Mouse (Mus musculus) MEL-GATA-1-ER (cell line): ENCODE measurements around the gene Galntl6.
"Not testable (repeated sequence)": the region's sequence is repeated elsewhere in the genome, so short reads cannot be mapped to it uniquely, and the experiment has no call there.

Experiments used
- DNase-seq: peaks from one replicate; pipeline ENCODE4 v3.0.0-alpha.2; 2012; ENCODE audit warnings: low read depth; ENCODE audit errors: extremely low read depth

Galntl6 gene

DNA sequence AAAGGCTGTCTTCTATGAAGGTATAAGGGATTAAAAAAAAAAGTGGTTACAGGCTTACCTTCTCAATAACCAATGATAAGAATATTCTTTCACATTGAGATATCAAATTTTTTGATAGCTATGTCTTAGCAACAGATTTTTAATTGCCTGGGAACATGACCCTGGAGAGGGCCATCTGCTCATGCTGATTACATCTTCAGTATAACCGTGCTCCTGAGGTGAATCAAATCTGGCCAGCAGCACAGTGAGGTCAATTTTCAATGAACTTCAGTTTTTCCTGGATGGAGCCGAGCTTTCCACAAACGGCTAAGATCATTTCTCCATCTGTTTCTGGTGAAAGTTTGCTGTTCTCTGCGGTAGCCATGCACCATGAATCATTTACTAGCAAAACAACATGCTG, 306.0 kb downstream of the Galntl6 start:
- no peak for DNase-seq

DNA sequence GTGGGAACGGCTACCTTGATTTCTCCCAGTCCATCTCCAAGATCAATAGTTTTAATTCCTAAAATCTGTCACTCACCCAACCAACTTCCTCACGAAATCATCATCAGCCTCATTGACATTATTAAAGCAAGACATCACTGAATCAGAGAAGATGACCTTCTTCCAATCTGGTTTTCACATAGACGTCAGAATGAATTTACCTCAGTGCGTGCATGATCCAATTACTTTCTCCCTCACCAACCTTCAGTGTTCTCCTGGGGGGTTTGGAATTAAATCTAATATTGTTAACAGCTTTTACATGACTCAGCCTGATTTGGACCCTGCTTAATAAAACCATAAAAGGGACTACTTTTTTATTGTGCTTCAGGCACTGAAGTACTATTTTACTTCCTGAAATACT, 307.7 kb downstream of the Galntl6 start:
- DNase-seq = no peak

DNA sequence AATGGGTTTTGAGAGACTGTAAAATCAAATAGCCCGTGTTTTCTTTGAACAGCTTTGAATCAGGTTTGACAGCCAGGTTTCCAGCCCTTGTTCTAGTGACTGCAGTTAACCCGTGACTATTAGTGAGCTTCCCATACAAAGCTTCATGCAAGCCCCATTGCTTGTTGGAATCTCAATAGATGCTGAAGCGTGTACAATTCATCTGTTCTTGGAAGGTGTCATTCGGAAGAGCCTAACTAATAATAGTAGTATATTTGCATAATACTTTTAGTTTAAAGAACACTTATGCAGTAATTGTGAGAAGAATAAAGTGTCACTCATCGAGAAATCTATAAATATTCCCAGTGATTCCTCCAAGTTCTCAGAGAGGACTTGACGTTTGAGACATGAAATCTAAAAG, 314.6 kb downstream of the Galntl6 start:
- DNase-seq = no peak

DNA sequence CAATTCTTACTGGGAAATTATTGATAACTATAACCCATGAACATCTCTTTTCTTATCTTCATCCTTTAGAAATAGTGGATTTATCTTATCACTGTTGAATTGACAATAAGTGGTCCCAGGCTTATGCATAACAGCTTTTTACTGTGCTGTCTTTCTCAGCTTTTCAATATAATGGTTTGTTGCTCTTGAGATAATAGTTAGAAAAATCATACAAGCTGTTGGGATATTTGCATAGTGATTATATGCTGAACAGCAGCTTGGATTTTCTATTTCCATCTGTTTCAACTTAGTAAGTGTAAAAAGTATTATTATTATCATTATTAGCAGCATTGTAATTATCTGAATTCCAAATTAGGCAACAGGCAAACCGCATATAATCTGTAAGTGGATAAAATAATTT, 337.1 kb downstream of the Galntl6 start:
- no peak for DNase-seq

DNA sequence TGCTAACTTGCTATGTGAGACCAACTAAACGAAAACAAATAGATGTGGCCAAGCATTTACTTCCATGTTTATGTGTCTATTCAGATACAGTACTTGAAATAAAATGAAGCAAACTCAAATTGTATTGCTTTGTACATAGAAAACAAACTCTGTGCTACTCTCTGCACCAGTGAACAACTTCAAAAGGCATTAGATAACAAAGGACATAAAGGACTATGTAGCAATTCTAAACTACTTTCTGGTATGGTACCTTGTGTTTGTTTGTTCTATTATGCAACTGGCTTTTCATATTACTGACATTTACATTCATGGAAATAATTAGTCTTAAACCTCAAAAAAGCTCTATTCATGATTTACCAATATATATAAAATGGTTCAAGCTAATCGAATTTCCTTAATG, 344.4 kb downstream of the Galntl6 start:
- DNase-seq = no peak

DNA sequence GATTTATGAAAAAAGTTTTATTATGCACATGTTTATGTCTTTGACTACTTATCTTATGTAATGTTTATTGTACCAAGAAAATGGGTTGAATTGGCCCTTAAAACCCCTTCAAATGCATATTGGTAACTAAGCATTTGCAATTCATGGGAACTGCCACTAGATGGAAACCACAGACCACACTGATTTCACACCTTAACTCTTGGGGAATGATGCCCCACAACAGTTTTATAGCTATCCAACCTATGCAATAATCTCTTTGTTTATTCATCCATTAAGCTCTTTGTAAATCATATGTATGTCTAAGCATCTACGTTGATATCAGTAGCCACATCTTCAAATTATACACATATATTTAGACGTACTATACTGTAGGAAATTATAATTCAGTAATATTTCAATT, 346.3 kb downstream of the Galntl6 start:
- no peak for DNase-seq

DNA sequence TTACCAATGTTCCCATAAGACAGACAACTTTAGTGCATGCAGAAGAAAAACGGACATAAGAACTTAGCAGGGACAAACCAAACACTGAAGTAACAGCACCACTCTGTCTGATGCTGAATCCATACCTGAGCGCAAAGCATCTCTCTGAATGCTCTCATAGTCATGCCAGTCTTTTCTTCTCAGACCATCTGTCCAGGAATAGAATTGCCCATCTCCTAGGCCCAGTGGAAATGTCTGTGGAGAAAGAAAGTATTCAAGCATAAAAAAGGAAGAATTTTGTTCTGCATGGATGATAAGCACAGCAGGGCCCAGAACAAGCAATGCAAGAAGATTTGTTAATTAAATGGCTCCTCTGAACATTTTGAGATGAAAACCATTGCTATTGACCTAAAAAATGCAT, 376.7 kb downstream of the Galntl6 start:
- no peak for DNase-seq

DNA sequence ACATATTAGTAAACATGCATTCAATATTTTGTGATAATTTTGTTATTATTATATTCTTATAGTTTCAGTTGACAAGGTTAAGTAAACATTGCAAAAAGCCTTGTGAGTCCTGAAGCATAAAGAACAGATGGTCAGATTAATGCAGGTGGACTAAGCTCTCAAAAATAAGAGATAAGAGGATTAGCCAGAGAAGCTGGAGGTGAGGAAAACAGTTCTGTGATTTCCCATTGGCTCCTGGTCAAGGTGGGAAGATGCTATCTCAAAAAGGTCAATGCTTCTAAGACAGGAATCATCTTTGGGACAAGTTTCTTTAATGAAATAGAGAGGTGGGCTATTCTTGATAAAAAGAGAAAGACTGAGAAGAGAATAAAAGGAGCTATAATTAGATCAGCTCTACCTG, 377.8 kb downstream of the Galntl6 start:
- DNase-seq = no peak

DNA sequence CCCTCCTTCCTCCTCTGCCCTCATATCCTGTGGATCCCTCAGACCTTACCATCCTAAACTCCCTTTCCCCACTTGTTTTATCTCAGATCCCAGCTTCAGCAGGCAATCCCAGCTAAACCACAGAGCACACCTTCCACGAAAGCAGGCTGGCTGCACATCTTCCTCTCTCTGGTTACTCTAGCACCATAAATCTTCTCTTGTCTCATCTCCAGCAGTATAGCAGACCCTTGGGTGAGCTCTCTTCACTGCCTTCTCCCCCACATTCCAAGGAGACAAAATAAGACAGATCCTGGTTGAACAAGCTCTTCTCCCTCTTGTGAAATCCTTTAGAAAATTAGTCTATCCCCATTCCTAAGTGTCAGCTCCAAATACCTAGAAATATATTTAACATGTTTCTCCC, 389.0 kb downstream of the Galntl6 start:
- no peak for DNase-seq

DNA sequence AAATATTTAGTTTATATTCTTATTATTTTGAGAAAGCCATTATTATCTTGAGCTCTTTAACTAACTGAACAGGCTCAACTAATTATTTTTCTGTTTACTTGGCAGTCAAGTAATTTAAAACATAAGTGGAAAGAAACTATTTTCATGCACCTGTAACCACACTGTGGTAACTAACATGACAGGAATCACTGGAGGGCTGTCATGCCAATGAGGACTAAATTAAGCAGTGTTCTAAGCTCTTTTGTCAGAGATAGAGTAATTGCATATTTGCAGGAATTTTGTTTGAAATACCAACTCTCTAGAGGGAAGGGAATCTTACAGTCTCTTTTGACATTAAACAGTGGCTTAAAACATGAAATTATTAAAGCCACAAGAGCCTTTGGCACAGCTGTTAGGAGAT, 390.5 kb downstream of the Galntl6 start:
- no peak for DNase-seq

DNA sequence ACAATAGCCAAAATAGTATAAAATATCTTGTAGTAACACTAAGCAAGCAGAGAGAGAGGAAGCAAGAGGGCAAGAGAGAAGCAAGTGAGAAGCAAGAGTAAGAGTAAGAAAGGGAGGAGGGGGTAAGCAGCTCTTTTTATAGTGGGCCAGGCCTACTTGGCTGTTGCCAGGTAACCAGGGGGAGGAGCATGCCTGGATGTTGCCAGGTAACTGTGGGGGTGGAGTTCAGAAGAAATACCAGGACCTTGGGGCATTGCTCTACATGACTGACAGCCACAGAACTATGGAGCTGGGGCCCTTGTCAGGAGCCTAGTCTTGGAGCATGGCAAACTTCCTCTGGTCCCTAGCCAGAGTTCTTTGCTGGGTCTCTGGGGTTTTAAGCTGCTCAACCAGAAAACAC, 401.9 kb downstream of the Galntl6 start:
- DNase-seq = no peak

DNA sequence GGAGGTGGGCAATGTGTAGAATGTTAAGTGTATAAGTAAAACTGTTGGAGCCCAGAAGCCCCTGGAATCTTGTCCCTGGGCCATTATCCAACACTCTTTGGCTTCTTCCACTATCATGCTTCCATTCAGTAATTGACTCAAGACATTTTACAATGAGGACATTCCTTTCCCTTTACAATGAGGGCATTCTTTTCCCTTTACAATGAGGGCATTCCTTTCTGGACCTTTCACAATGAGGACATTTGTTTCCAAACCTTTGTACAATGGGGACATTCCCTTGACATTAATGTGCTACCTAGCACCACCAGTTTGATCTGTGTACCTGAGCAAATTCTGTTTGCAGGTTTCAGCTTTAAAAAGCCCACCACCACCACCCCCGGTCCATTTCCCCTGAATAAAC, 403.4 kb downstream of the Galntl6 start:
- DNase-seq = no peak

DNA sequence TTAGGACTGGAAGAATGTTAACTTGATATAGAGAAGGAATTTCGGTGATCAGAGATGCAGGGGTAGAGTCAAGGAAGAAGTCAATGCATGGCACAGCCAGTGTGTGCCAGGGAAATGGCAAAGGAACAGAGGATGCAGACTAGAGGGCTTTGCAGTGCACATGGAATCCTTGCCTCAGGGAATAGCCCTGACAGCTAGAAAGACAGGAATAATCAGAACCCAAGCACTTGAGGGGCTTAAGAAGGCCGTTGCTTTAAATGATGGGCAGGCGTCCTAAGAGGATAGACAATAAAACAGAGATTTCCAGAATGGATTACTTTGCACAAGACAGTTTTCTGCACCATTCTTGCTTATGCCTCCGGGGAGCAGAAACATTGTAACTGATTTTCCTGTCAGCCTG, 425.3 kb downstream of the Galntl6 start:
- DNase-seq = no peak

DNA sequence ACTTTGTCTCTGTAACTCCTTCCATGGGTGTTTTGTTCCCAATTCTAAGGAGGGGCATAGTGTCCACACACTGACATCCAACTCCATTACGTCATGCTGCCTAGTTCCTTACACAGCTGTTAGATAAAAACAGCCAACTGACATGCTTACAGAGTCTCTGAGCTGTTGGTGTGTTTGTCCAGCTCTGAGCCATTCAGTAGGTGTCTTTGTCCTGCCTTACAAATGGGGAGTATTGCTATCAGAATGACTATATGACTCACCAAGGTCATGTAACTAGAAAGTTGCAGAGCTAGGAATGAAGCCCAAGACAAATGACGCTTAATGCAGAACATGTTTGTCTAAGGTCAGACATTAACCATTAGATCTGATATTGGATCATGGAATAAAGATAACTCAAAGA, 449.1 kb downstream of the Galntl6 start:
- not testable (repeated sequence) for DNase-seq

DNA sequence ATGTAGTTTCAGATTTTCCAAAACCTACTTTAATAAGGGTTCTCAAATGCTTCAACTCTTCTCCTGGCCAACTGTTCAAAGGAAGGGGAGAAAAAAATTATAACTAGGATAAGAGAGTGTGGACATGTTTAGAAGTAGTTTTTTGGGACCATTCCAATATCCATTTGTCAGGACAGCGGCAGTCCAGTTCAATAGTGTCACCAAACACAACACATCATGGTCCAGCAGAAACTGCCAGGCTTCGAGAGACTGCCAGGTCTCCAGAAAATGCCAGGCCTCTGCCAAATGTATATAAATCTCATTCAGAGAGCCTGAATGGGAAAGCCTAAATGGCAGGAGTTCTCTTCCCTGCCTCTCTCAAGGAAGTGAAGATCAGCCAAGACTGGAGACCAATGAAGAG, 469.7 kb downstream of the Galntl6 start:
- no peak for DNase-seq

DNA sequence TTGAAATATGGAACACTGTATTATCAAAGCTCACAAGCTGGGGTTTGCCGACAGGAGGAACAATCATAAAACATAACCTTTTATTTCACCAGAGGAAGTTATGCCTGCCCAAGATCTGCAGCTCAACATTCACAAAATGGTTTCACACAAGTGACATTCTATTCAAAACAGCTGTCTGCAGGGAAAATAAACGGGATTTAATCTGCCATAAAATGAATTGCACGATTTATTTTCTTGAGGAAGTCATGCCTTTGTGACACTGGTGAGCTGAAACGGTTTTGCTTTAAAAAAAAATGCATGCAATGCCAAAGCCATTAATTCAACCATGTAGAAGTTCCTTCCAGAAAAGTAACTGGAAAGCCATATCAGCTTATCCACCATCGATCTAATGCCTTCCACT, 494.0 kb downstream of the Galntl6 start:
- no peak for DNase-seq

DNA sequence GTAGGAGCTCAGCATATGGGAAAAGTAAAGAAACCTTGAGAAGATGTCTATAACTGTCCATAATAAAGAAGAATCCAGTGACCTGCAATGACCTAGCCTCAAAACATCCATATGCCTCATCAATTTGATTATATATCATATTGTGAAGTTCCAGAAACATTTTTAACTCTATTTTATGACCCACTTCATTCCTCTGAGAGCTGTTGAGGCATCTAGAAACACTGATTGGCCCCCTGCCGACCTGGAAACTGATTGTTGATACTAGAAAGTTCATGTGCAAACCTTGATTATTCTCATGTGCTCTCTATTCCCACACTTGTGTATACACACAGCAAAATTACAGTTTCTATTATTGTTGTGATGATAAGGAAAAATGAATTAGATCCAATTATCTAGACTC, 494.9 kb downstream of the Galntl6 start:
- DNase-seq = no peak

DNA sequence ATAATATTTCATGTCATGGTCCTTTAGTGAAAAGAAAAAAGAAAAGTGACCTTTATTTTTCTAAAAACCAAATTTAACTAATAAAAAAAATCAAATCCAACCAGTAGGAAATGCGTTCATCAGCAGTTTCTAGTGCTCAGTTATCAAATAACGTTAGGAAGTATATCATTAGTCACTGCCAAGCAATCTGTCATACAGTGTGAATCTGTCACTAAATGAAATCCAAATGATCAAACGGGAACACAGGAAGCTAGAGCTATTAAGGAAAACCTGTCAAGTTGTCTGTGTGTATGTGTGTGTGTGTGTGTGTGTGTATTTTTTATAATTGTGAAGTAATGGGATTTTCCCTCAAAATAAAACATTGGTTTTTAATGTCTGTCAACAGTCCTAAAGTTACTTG, 515.9 kb downstream of the Galntl6 start:
- DNase-seq = no peak

DNA sequence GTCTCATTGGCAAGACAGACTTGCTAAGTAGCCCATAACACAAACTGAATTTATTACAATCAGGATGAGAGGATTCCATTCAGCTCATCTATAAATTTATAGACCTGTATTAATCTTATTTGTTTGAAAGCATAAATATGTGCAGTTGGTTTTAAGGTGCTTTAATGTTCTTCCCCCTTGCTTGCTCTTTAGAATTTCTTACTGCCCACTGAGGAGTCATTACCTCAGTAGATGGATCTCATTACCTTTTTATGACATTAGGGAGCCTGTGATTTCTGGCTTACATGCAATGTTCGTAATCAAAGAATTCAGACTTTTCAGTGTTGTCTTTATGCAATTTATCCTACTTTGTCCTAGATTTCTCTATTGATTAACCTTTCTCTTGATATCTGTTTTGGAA, 516.6 kb downstream of the Galntl6 start:
- DNase-seq = no peak

DNA sequence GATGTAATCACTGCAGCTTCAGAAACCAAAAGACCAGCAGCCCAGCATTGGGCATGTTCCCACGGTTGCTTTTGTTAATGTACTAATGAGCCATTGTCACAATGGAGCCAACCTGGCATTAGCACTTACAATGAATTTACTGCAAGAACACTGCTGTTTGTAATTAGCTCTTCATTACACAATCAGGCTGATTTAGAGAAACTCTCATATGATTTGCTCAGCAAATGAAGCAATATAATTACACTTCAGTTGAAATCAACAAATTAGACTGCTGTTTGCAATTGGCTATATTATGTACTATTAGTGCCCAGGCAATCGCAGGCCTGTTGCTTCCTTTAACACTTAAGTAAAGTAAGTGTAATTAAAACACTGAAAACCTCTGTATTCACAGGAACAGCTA, 540.1 kb downstream of the Galntl6 start:
- no peak for DNase-seq

DNA sequence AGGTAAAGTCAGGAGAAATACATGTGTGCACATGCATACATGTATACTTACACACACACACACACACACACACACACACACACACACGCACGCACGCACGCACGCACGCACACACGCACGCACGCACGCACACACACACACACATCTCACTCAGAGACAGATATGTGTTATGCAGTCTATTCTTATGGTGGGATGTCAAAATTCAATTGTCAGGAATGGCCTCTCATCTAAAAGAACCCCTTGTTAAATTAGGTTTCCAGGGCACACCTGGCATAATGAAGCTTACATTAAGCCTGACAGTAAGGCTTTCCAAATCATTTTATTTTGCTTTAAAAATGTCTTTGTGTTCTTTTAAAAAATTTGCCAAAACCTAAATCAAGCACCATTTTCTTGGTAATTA, 540.5 kb downstream of the Galntl6 start:
- DNase-seq = no peak

DNA sequence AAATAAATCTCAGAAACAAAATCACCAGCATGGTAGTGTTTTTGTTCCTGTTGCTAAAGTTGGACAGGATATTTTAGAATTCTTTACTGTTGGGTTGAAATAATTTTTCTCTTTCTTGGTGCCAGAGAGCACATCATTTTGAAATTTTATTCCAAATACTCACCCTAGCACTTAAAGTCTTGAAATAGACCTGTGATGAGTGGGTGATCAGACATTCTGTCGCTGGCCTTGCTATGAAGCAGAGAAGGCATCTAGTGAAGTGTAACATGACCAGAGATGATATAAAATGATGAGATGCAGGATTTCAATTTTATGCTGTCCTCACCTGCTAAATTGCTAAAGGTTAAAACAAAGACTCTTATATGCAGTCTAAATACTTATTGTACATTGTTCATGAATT, 581.3 kb downstream of the Galntl6 start:
- DNase-seq = no peak

DNA sequence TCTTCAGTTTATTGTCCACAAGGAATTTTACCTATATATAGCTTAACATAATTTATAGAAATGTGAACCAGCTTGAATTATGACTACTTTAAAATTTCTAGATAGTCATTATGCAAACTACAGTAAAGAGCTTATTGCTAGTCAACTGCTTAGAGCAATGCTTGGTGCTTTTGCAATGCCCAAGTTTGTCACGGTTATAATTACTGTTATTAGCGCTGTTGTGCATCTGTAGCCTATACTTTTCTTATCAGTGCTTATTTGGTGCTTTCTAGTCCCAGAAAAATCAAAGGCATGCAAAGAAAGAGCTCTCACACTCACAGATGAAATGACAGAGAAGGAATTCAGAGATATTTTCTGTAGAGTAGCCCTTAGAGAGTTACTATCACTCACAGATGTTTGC, 599.0 kb downstream of the Galntl6 start:
- no peak for DNase-seq

DNA sequence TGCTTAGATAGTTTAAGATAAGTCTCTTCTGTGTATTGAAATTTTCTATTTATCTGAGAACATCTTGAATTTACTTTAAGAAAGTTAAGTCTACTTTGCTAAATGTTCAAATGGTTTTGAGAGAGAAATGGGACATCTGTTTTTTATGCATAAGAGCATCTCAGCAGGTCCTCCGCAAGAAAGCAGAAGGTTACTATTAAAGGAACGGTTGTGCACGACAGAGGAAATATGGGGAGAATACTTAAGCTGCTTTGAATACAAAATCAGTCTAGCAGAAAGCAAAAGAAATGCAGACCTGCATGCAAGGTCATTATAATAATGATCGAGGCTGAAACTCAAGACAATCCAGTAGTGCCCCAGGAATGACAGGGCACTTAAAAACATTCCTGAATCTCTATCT, 621.0 kb downstream of the Galntl6 start:
- no peak for DNase-seq

DNA sequence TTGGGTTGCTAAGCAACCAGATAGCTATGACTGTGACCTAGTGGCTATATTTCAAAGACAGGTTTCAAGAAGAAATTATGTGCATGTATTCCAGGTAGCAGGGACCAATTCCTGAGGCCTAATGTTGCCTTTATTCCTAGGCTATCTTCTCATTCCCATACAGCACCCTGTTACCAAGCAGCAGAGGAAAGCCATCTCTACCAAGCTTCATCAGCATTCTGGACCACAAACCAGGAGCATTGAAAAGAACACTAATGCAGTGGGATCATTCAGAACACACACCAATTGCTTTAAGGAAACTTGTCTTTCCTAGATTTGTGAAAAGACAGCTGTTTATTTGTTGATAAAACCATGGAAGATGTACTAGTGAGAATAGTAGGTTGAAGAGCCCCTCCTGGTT, 622.4 kb downstream of the Galntl6 start:
- no peak for DNase-seq
